Mouse (Mus musculus) gastrocnemius, adult 8-10 months (tissue): ENCODE measurements around the gene Cd5. TPM values are rescaled to one million over a fixed set of nuclear protein-coding genes. Genes with fewer than 3 reads are reported as not detected.

Experiments used
- DNase-seq, 2 experiments: peaks; one replicate each; pipeline ENCODE4 v3.0.0; 2022; ENCODE audit warnings: low spot score in 2 of 2
- total RNA-seq, 4 experiments: library from RNA; stranded (reverse); gene quantifications; 2 replicates each; pipeline ENCODE4 v1.2.4; 2022

Cd5 gene
- total RNA-seq, 4 experiments from 2014 or later: 0.27 TPM; not detected in 3

- DNase-seq: no peak
These were observed 35.3 kb downstream of the Cd5 start for GRCm38 (mm10) chr19:10703470-10703869.

DNA sequence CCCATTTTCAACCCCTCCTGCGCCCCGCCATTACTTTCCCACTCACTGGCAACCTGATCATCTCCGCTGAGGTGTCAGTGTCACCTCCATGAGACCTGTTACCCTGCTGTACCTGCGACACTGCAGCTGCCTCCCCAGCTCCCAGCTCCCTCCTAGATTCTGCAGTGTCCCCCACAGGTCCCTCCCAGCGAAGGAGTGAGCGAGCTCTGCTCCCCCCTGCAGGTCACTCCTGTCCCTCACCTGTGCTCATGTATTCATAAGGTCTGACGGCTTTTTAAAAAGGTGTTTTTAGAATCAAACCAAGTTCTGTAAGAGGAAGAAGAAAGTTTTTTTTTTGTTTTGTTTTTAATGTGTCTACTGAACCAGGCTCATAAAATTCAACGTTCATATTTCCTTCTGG lies 36.7 kb downstream of the Cd5 start:
- no peak for DNase-seq

- peak; percentile 61 to 65 for DNase-seq
These were observed 37.6 kb downstream of the Cd5 start for GRCm38 (mm10) chr19:10701013-10701726.

GRCm38 (mm10) chr19:10699851-10700250 lies 39.0 kb downstream of the Cd5 start:
- DNase-seq: no peak

DNA sequence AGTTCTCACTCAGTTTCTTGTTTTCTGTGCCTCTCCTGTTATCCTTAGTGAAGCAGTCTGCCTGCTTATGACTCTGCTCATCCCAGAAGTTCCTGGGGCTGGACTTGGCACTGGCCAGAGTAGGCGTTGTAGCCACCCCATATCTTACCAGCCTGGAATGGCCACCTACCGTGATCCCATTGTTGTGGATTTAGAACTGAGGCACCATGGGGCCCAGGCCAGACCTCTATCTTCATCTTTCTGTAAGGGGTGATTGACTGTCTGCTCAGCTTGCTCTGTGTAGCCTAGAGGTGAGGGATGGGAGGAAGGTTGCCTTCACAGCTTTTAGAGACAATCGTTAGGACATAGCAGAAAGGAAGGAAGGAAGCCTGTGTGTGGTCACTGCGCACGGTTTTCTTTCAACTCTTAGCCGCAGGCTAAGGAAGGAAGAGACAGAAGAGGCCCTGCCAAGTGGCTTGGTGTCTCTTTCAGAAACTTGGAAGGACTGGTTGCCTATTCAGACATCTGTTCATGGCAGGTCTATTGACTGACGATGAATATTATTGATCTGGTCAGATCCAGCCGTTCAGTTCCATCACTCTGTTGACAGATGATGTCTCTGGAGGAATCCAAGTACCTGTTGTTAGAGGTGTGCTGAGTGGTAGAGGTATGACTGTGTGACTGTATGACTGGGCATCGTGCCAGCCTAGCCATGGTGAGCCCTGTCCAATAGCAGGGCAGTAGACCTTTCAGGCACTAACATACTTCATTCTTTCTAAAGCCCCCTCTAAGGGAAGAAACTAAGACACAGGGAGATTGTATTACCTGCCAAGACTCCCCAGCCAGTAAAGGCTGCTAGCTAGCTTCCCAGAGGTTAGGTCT lies 40.4 kb downstream of the Cd5 start:
- DNase-seq: no peak

DNA sequence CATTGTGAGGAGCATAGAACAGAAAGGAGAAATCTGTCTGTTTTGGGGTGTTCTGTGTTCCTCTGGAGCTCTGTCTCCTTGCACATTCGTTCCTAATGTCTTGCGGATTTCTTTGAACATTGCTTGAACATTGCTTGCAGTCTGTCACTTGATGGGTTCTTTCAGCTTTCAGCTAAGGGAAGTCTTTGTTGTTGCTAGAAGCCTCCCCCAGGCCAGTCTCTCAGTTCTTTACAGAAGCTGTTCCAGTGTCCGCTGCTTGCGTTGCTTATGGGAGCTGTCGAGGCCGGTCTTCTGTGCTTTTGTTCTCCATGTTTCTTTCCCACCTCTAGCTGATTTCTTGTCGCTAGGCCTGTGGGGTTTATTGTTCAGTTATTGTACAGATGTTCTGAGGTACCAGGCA lies 43.0 kb downstream of the Cd5 start:
- DNase-seq: no peak

DNA sequence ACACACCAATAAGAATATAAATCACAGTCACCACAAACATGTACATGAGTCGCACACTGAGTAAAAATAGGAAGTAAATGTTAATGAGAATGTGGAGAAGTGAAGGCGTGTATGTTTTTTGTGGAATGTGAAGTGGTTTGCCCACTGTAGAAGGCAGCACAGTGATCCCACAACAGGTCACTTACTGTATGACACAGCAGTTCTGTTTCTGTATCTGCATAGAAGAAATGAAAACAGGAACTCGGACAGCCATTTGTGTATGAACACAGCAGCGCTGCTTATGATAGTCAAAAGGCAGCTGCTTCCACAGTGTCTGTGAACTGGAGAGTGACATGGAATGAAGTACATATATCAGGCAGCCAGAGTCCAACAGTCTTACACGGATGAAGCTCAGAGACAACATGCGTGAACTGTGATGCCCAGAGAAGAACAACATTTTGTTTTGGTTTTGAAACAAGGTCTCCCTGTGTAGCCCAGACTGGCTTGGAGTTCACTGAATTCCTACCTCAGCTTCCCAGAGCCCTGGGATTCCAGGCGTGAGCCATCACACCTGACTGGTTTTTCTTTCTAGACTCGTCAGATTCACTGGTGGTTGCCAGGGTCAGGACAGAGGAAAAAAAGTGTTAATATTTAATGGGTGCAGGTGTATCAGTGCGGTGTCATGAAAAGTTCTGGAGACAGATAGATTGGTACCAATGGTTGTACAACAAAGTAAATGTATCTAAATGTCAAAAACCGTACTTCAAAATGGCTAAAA lies 44.7 kb downstream of the Cd5 start:
- DNase-seq: no peak

GRCm38 (mm10) chr19:10692361-10692760 lies 46.4 kb downstream of the Cd5 start:
- no peak for DNase-seq

GRCm38 (mm10) chr19:10691660-10692059 lies 47.1 kb downstream of the Cd5 start:
- no peak for DNase-seq

- DNase-seq: no peak
These were observed 47.7 kb downstream of the Cd5 start for GRCm38 (mm10) chr19:10691121-10691520.

DNA sequence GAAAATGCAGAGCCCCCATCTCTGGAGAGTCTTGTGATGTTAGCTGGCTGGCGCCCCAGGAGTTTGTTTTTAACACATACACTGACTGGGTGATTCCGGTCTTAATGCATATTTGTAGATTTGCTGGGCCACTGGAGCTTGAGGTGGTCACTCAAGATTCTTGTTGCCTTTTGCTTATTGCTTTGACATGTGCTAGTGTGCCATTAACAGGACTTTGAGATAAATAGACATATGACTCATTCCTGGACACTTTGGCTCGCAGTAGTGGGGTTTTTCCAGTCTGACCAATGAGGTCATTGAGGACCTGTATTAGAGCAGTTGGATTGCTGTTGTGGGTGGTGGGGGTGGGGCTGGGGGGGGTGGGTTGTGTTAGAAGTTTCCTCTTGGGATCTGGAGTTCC lies 48.5 kb downstream of the Cd5 start:
- no peak for DNase-seq

- no peak for DNase-seq
These were observed 49.2 kb downstream of the Cd5 start for GRCm38 (mm10) chr19:10689470-10690166.

DNA sequence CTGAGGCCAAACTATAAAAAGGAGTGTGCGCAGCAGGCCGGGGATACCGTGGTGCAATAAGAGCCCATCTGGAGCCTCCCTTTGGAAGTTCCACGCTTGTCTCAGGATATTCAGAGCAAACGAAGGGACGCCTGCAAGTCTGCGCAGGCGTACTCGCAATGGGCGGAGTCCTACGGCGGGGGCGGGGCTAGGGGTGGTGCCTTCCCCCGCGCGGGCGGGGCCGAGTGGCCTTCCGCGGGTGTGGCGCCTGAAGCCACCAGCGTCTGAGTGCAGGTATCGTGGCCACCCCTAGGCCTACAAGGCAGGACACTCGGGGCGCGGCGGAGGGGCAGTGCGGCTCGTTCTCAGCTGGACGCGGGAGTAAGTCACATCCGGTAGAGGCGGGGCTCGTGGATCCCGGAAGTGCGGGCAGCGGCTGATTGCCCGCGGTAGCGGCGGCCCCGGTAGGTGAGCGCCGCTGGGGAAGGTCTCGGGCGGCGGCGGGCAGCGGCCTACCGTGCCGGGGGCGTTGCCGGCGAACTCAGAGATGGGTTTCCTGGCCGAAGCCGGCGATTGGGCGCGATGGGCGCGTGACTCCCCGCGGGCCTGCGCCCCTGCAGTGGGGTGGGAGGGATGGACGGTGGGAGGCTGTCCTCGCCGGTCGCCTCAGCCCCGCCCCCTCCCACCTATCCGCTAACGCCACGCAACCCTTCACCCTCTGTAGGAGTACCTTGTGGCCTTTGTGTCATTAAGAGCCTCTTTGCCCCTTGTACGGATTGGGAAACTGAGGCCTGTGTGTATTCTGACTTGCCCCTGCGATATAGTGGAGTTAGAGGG lies 50.1 kb downstream of the Cd5 start, which contains the start of gene Vps37c:
TSS of gene Vps37c (plus strand) at position 199 of the 816 bp plus-strand sequence.
- peak; percentile 82 for DNase-seq

DNA sequence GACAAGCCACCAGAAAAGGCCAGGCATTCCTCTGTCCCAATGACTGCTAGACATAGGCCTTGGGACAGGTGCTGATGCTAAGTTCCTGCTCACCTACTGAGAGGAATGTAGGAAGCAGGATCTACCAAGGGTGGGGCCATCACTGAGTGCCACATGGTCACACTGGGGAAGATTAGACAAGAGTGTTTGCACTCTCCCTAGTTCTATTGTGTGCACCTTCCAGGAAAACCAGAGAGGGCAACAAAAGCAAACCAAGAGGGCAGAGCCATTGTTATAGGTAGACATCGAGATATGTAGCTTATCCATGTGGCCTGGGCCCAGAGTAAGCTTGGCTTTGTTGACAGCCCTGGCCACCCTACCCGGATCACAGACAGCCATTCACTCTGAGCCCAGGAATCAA lies 53.1 kb downstream of the Cd5 start:
- DNase-seq: no peak

DNA sequence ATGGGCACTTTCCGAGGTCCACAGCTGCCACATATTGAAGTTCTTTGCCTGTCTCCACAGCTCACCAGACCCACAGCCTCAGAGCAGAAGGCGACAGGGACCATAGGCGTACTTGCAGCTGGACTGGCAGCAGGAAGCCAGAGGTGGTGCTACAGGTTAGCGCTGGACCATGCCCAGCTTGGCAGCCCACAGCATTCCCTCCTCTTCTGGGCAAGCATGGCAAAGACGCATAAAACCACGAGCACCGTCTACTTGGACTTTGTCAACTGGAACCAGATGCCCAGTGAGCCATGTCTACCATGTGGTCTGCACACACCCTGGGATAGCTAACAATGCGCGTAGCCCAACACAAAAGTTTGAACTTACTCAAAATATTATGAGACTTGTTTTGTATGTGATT lies 53.7 kb downstream of the Cd5 start:
- DNase-seq: no peak

GRCm38 (mm10) chr19:10681571-10681970 lies 57.2 kb downstream of the Cd5 start:
- no peak for DNase-seq

- no peak for DNase-seq
These were observed 60.1 kb downstream of the Cd5 start for GRCm38 (mm10) chr19:10678772-10679067.

DNA sequence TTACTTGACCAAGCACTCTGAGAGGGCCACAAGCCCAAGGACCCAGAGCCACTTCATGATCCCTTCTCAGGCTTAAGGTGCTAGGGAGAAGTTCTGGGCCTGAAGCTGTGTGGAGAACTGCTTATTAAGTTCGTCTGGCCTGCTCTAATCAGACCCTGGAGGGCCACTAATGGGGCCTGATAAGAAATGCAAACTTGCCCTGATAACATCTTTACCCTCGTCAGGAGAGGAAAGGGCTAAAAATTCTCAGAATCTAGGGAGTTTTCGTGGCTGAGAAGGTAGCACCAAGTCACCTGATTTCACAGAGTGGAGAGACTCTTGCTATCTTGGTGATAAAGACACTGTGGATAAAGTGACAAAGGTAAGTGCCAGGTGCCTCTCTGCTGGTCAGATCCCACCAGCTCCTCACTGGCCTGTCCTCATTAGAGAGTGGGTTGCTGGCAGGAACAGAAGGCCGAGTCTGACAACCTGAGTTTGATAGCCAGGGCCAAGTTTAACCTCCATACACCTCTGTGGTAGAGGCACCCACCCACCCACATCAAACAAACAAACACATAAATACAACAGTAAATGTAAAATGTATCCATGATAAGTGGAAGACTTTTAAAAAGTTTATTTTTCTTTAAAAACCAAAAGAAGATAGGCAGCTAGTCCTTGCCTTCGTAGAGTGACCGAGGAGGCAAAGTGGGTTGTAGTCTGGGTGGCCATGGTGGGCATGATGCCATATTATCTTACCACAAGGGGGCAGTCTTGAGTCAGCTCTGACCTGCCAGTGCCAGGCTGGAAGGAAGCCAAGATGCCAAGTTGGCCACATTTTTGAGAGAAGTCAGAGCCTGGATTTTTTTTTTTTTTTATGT lies 60.7 kb downstream of the Cd5 start, which contains the start of gene Pga5:
TSS of gene Pga5 (minus strand) at position 157 of the 857 bp plus-strand sequence.
- peak; percentile 64 to 73 for DNase-seq

DNA sequence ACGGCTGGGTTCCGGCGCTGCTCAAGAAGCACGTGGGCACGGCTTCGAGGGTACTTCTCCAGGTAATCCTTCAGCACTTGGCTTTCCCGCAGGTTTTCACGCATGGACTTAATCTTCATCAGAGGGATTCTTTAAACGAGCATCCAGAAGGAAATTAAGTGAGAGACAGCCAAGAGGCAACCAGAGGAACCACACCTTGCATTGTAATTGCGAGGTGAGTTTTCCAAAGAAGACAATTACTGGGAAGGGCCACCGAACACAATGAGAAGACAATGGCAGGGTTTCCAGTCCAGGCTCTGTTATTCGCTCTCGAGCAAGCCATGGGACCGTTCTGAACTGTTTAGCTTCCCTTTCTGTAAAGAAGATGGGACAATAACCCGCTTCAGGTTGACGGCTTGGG lies 62.1 kb downstream of the Cd5 start:
- no peak for DNase-seq

- DNase-seq: no peak
These were observed 65.5 kb downstream of the Cd5 start for GRCm38 (mm10) chr19:10673275-10673674.
